Mouse (Mus musculus) forebrain, embryonic 14.5 days (tissue): ENCODE data around the gene Sox8. TPM values are rescaled to one million over a fixed set of nuclear protein-coding genes. Genes with fewer than 3 reads are reported as not detected.

Source experiments
- ATAC-seq: fragments of 200-750 bp; cut with Nextera tagmentation; 2 replicates; pipeline ENCODE4 v1.8.0; 2017; ENCODE audit warnings: mild to moderate bottlenecking, moderate library complexity
- DNase-seq: peaks from one replicate; pipeline ENCODE4 v3.0.0-alpha.2; 2015; ENCODE audit warnings: low spot score
- H3K27ac ChIP-seq: fragments of 300-500 bp; sonication (generic); 2 replicates; pipeline ENCODE4 v1.5.1; 2014; ENCODE audit warnings: low read depth, mild to moderate bottlenecking, control low read depth, low read length, moderate library complexity
- H3K27me3 ChIP-seq: fragments of 300-500 bp; sonication (generic); replicated peaks from 2 replicates; pipeline ENCODE4 v1.6.1; 2014; ENCODE audit warnings: low read length, control low read depth, mixed read lengths; ENCODE audit not compliant: control insufficient read depth, insufficient read depth
- H3K36me3 ChIP-seq: fragments of 300-500 bp; sonication (generic); 2 replicates; pipeline ENCODE4 v1.6.1; 2014; ENCODE audit warnings: low read length, control low read depth; ENCODE audit not compliant: control insufficient read depth, insufficient read depth
- H3K4me1 ChIP-seq: fragments of 300-500 bp; sonication (generic); 2 replicates; pipeline ENCODE4 v1.6.1; 2014; ENCODE audit warnings: antibody characterized with exemption, low read length, control low read depth; ENCODE audit not compliant: control insufficient read depth, insufficient read depth
- H3K4me2 ChIP-seq: fragments of 300-500 bp; sonication (generic); 2 replicates; pipeline ENCODE4 v1.6.1; 2014; ENCODE audit warnings: mild to moderate bottlenecking, control low read depth, low read length
- H3K4me3 ChIP-seq: fragments of 300-500 bp; sonication (generic); 2 replicates; pipeline ENCODE4 v1.5.1; 2014; ENCODE audit warnings: low read depth, low read length, control low read depth
- H3K9ac ChIP-seq: fragments of 300-500 bp; sonication (generic); 2 replicates; pipeline ENCODE4 v1.6.1; 2014; ENCODE audit warnings: mild to moderate bottlenecking, low read length, control low read depth, moderate library complexity
- H3K9me3 ChIP-seq: fragments of 300-500 bp; sonication (generic); replicated peaks from 2 replicates; pipeline ENCODE4 v1.6.1; 2016; ENCODE audit warnings: low read length, control low read depth, mixed read lengths; ENCODE audit not compliant: control insufficient read depth
- WGBS: fragments of 180-500 bp; shearing (Covaris S2); extraction: QIAGEN DNeasy Blood & Tissue Kit; methylation state at CpG from one replicate; pipeline ENCODE4 v1.1.7; 2014; 5-methylcytosine and 5-hydroxymethylcytosine counted together
- polyA plus RNA-seq: library from polyadenylated mRNA; unstranded; fragments of >200 nt; fragmentation: Nextera tagmentation; extraction: Ambion mirVana; gene quantifications from 2 replicates; pipeline ENCODE4 v1.2.1, GENCODE M21; 2014

Sox8 gene
- polyA plus RNA-seq, 1 experiment from 2014 or later = 17.6 TPM

GRCm38 (mm10) chr17:25590068-25590467, 19.6 kb upstream of the Sox8 start:
- H3K27ac ChIP-seq = no peak overlapping the region
- H3K36me3 ChIP-seq = peaks cover 33% of the 10 kb centered on the region

DNA sequence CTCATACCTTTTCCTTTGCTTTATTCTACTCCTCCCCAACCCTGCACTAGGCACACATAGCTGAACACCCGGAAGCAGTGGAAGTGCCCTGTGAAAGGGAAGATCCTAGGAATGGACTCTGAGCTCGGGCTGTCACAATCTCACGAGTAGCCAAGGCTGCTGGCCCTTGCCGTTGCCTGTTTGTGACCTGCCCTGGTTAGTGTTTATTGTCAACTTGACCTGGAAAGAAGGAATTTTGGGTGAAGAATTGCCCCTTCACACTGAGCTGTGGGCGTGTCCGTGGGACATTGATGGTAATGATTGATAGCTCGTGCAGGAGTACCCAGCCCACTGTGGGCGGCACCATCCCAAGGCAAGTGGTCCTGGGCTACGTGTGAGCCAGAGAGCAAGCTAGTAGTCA, 14.2 kb upstream of the Sox8 start:
- H3K9me3 ChIP-seq = no peaks in the 10 kb centered on the region
- peaks cover 3% of the 10 kb centered on the region; the same call in 1 of the 2 replicates for H3K4me1 ChIP-seq
- ATAC-seq (no peak), DNase-seq (no peak)
- no peak overlapping the region for H3K4me3 ChIP-seq
- H3K27ac ChIP-seq = no peak overlapping the region
- 95% methylated on average over 9 of the region's 9 CpGs for WGBS
- H3K9ac ChIP-seq = no peak overlapping the region
- H3K36me3 ChIP-seq = peaks cover 35% of the 10 kb centered on the region
- no peak overlapping the region for H3K4me2 ChIP-seq
- no peaks in the 10 kb centered on the region for H3K27me3 ChIP-seq

More at GRCm38 (mm10) chr17:25590068-25590467, 19.6 kb upstream of the Sox8 start:
- Histone ChIP-seq H3K4me3 (no peak overlapping the region), H3K9ac (no peak overlapping the region), H3K9me3 (no peaks in the 10 kb centered on the region), H3K27me3 (no peaks in the 10 kb centered on the region), H3K4me2 (no peak overlapping the region), H3K4me1 (peaks cover 3% of the 10 kb centered on the region; the same call in 1 of the 2 replicates)
- DNase-seq (no peak), ATAC-seq (no peak)
- 95% methylated on average over 6 of the region's 6 CpGs for WGBS

GRCm38 (mm10) chr17:25583858-25584257, 13.4 kb upstream of the Sox8 start:
- H3K4me1 ChIP-seq = peaks cover 6% of the 10 kb centered on the region; the same call in 1 of the 2 replicates
- no peak overlapping the region for H3K9ac ChIP-seq
- no peak overlapping the region for H3K4me2 ChIP-seq
- no peaks in the 10 kb centered on the region for H3K27me3 ChIP-seq
- H3K4me3 ChIP-seq = no peak overlapping the region
- H3K36me3 ChIP-seq = peaks cover 31% of the 10 kb centered on the region
- DNase-seq = no peak
- ATAC-seq = no peak
- no peak overlapping the region for H3K27ac ChIP-seq
- no peaks in the 10 kb centered on the region for H3K9me3 ChIP-seq
- 90% methylated on average over 8 of the region's 8 CpGs for WGBS

- ATAC-seq = no peak
- H3K27ac ChIP-seq = no peak overlapping the region
- no peaks in the 10 kb centered on the region for H3K9me3 ChIP-seq
- H3K4me1 ChIP-seq = peaks cover 6% of the 10 kb centered on the region; the same call in 1 of the 2 replicates
- no peak for DNase-seq
- H3K4me2 ChIP-seq = no peak overlapping the region
- no peaks in the 10 kb centered on the region for H3K27me3 ChIP-seq
- 87% methylated on average over 4 of the region's 4 CpGs for WGBS
- H3K9ac ChIP-seq = no peak overlapping the region
- H3K36me3 ChIP-seq = peaks cover 24% of the 10 kb centered on the region
- H3K4me3 ChIP-seq = no peak overlapping the region
Observed at GRCm38 (mm10) chr17:25583099-25583498, 12.6 kb upstream of the Sox8 start.

DNA sequence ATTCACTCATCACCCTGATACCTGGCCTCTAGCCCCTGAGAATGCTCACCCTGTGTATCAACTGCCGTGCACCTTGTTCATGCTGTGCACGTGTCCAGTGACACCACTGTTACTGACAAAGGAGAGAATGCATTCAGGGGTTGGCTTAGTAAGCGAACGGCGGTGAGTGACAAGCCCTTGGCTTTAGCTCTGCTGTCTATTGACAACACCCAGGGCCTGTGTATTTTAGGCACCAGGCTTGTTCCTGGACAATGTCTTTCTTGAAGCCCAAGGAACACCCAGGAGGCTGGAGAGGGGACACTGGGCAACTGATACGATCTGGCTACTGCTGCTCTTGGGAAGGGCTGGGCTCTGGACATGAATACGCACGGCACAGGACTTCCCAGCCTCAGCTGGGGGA, 11.6 kb upstream of the Sox8 start:
- H3K4me1 ChIP-seq = peaks cover 6% of the 10 kb centered on the region; the same call in 1 of the 2 replicates
- H3K36me3 ChIP-seq = peaks cover 16% of the 10 kb centered on the region
- WGBS = 77% methylated on average over 8 of the region's 8 CpGs
- no peak overlapping the region for H3K27ac ChIP-seq
- DNase-seq = no peak
- H3K27me3 ChIP-seq = no peaks in the 10 kb centered on the region
- no peak overlapping the region for H3K4me3 ChIP-seq
- no peak for ATAC-seq
- H3K9ac ChIP-seq = 0 out of 2 replicates have a peak overlapping the region, but pooled peaks have one; percentile 25
- no peak overlapping the region for H3K4me2 ChIP-seq
- no peaks in the 10 kb centered on the region for H3K9me3 ChIP-seq

GRCm38 (mm10) chr17:25579332-25580047, 9.0 kb upstream of the Sox8 start:
- Histone ChIP-seq H3K36me3 (no peaks in the 10 kb centered on the region), H3K9me3 (no peaks in the 10 kb centered on the region), H3K4me1 (peaks cover 6% of the 10 kb centered on the region; the same call in 1 of the 2 replicates), H3K4me3 (peak overlapping the region; percentile 67), H3K9ac (peak overlapping the region; percentile 82), H3K27me3 (no peaks in the 10 kb centered on the region), H3K27ac (peak overlapping the region; percentile 29; the same call in 1 of the 2 replicates), H3K4me2 (peak overlapping the region; percentile 70)
- 6% methylated on average over 21 of the region's 21 CpGs for WGBS
- DNase-seq (no peak), ATAC-seq (peak; percentile 21)

DNA sequence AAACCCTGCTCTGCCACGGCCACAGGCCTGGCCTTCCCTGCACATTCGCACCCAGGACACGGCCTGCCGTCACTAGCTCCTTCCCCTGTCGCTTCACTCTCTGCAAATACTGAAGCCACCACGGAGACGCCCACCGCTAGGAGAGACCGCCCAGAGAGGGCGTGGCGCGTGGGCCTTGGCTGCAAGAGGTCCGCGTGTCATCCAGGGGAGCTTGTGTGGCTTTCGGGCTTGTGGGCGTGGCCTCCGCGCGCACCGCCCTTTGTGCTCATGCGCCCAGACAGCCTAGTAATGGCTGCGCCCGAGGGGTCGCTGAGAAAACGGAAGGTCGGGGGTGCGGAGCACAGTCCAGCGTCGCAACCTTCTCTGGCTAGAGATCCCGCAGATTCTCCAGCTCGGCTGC, 8.4 kb upstream of the Sox8 start, which contains the start of gene Lmf1:
TSS of gene Lmf1 (plus strand) at position 166 of the 400 bp plus-strand sequence.
- Histone ChIP-seq H3K4me3 (peak within 1 kb of the TSS; percentile 67), H3K36me3 (no peaks in the 10 kb centered on the region), H3K9me3 (no peaks in the 10 kb centered on the region), H3K9ac (peak within 1 kb of the TSS; percentile 82), H3K4me1 (peaks cover 6% of the 10 kb centered on the region; the same call in 1 of the 2 replicates), H3K4me2 (peak within 1 kb of the TSS; percentile 70), H3K27me3 (no peaks in the 10 kb centered on the region), H3K27ac (peak within 1 kb of the TSS; percentile 29; the same call in 1 of the 2 replicates)
- under 1% methylated on average over 31 of the region's 31 CpGs for WGBS
- ATAC-seq (peak; percentile 97), DNase-seq (peak; percentile 98)

- 44% methylated on average over 2 of the region's 2 CpGs for WGBS
- Histone ChIP-seq H3K27ac (no peak overlapping the region), H3K4me2 (no peak overlapping the region), H3K4me1 (peaks cover 6% of the 10 kb centered on the region; the same call in 1 of the 2 replicates), H3K9ac (no peak overlapping the region), H3K36me3 (no peaks in the 10 kb centered on the region), H3K27me3 (no peaks in the 10 kb centered on the region), H3K4me3 (no peak overlapping the region), H3K9me3 (no peaks in the 10 kb centered on the region)
- DNase-seq (no peak), ATAC-seq (no peak)
Observed at GRCm38 (mm10) chr17:25577702-25578101, 7.2 kb upstream of the Sox8 start.

DNA sequence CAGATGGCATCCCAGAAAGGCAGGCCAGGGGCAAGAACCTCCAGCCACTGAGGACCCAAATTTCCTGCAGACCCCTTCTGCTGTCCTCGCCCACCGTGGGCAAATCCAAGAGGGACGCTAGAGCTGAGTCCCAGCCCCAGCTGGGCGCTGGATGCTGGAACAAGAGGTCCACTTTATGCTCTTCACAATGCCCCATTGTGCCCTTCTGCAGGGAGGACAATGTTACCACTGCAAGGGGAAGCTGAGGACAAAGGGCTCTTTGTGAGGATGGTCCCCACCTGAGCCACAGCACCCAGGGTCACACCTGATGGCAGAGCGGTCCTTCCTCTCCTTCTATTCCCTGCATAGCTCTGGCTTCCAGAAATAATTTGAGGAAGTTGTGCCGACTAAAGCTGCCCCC, 6.8 kb upstream of the Sox8 start:
- Histone ChIP-seq H3K4me2 (no peak overlapping the region), H3K9me3 (no peaks in the 10 kb centered on the region), H3K4me3 (no peak overlapping the region), H3K27me3 (no peaks in the 10 kb centered on the region), H3K36me3 (no peaks in the 10 kb centered on the region), H3K27ac (no peak overlapping the region), H3K4me1 (peaks cover 6% of the 10 kb centered on the region; the same call in 1 of the 2 replicates), H3K9ac (no peak overlapping the region)
- no peak for ATAC-seq
- WGBS = 25% methylated on average over 6 of the region's 6 CpGs
- no peak for DNase-seq
